Mouse (Mus musculus): ENCODE data around the gene Akt1. TPM values are rescaled to one million over a fixed set of nuclear protein-coding genes. Genes with fewer than 3 reads are reported as not detected.

The Akt1 gene
- polyA plus RNA-seq, 1 experiment from 2014 or later, result 26.7 TPM

GRCm38 (mm10) chr12:112617184-112617583, 57.5 kb downstream of the Akt1 start:
- 45% methylated on average over 11 of the region's 11 CpGs for WGBS (ENCODE audit: insufficient replicate concordance)
- peak; percentile 7 for ATAC-seq
- peaks cover 6% of the 10 kb centered on the region; the same call in 1 of the 2 replicates for H3K36me3 ChIP-seq (replicated peaks; ENCODE audit: insufficient read depth, low read length)
- H3K4me1 ChIP-seq (ENCODE audit: insufficient read depth), result peaks cover 32% of the 10 kb centered on the region
- peak; percentile 62 for DNase-seq
- H3K9me3 ChIP-seq (ENCODE audit: low read length), result no peaks in the 10 kb centered on the region
- no peaks in the 10 kb centered on the region for H3K27me3 ChIP-seq (ENCODE audit: insufficient read depth, low read length)
- H3K4me3 ChIP-seq (ENCODE audit: low read depth, low read length), result no peak overlapping the region
- TF ChIP-seq EP300 (IDR thresholded peaks at IDR 0.05; ENCODE audit: low read depth), result no peak
- TF ChIP-seq CTCF (IDR thresholded peaks at IDR 0.05; ENCODE audit: low read depth), result 0 out of 2 replicates have a peak, but pooled peaks have one; percentile 12
- H3K4me2 ChIP-seq (ENCODE audit: low read depth, low read length), result peak overlapping the region; percentile 5; the same call in 1 of the 2 replicates
- H3K9ac ChIP-seq (replicated peaks), result no peak overlapping the region
- H3K27ac ChIP-seq (ENCODE audit: low read depth), result peak overlapping the region; percentile 72

GRCm38 (mm10) chr12:112616668-112617067, 58.0 kb downstream of the Akt1 start:
- DNase-seq (no peak), ATAC-seq (no peak)
- Histone ChIP-seq H3K9me3 (ENCODE audit: low read length) (no peaks in the 10 kb centered on the region), H3K36me3 (replicated peaks; ENCODE audit: insufficient read depth, low read length) (peaks cover 10% of the 10 kb centered on the region; the same call in 1 of the 2 replicates), H3K9ac (replicated peaks) (no peak overlapping the region), H3K27ac (ENCODE audit: low read depth) (peak overlapping the region; percentile 72), H3K4me1 (ENCODE audit: insufficient read depth) (peaks cover 28% of the 10 kb centered on the region), H3K4me2 (ENCODE audit: low read depth, low read length) (peak overlapping the region; percentile 5; the same call in 1 of the 2 replicates), H3K27me3 (ENCODE audit: insufficient read depth, low read length) (no peaks in the 10 kb centered on the region), H3K4me3 (ENCODE audit: low read depth, low read length) (no peak overlapping the region)
- WGBS (ENCODE audit: insufficient replicate concordance), result 53% methylated on average over 9 of the region's 9 CpGs
- TF ChIP-seq EP300 (IDR thresholded peaks at IDR 0.05; ENCODE audit: low read depth), result no peak
- no peak for TF ChIP-seq CTCF (IDR thresholded peaks at IDR 0.05; ENCODE audit: low read depth)

GRCm38 (mm10) chr12:112609031-112609430, 65.7 kb downstream of the Akt1 start:
- Histone ChIP-seq H3K4me2 (ENCODE audit: low read depth, low read length) (no peak overlapping the region), H3K36me3 (replicated peaks; ENCODE audit: insufficient read depth, low read length) (peaks cover 31% of the 10 kb centered on the region), H3K27me3 (ENCODE audit: insufficient read depth, low read length) (no peaks in the 10 kb centered on the region), H3K9me3 (ENCODE audit: low read length) (no peaks in the 10 kb centered on the region), H3K9ac (replicated peaks) (no peak overlapping the region), H3K4me1 (ENCODE audit: insufficient read depth) (no peaks in the 10 kb centered on the region), H3K4me3 (ENCODE audit: low read depth, low read length) (no peak overlapping the region), H3K27ac (ENCODE audit: low read depth) (no peak overlapping the region)
- DNase-seq (no peak), ATAC-seq (no peak)
- WGBS (ENCODE audit: insufficient replicate concordance), result 80% methylated on average over 10 of the region's 10 CpGs
- TF ChIP-seq EP300 (IDR thresholded peaks at IDR 0.05; ENCODE audit: low read depth) (no peak), CTCF (IDR thresholded peaks at IDR 0.05; ENCODE audit: low read depth) (no peak)

GRCm38 (mm10) chr12:112606998-112607397, 67.7 kb downstream of the Akt1 start:
- DNase-seq (no peak), ATAC-seq (no peak)
- WGBS (ENCODE audit: insufficient replicate concordance), result 75% methylated on average over 6 of the region's 6 CpGs
- TF ChIP-seq EP300 (IDR thresholded peaks at IDR 0.05; ENCODE audit: low read depth) (no peak), CTCF (IDR thresholded peaks at IDR 0.05; ENCODE audit: low read depth) (no peak)
- Histone ChIP-seq H3K27me3 (ENCODE audit: insufficient read depth, low read length) (no peaks in the 10 kb centered on the region), H3K27ac (ENCODE audit: low read depth) (no peak overlapping the region), H3K4me3 (ENCODE audit: low read depth, low read length) (no peak overlapping the region), H3K36me3 (replicated peaks; ENCODE audit: insufficient read depth, low read length) (peaks cover 26% of the 10 kb centered on the region), H3K9me3 (ENCODE audit: low read length) (no peaks in the 10 kb centered on the region), H3K9ac (replicated peaks) (no peak overlapping the region), H3K4me1 (ENCODE audit: insufficient read depth) (no peaks in the 10 kb centered on the region), H3K4me2 (ENCODE audit: low read depth, low read length) (no peak overlapping the region)

GRCm38 (mm10) chr12:112605766-112606165, 68.9 kb downstream of the Akt1 start:
- Histone ChIP-seq H3K9me3 (ENCODE audit: low read length) (no peaks in the 10 kb centered on the region), H3K4me2 (ENCODE audit: low read depth, low read length) (no peak overlapping the region), H3K27me3 (ENCODE audit: insufficient read depth, low read length) (no peaks in the 10 kb centered on the region), H3K9ac (replicated peaks) (no peak overlapping the region), H3K36me3 (replicated peaks; ENCODE audit: insufficient read depth, low read length) (peaks cover 20% of the 10 kb centered on the region), H3K4me1 (ENCODE audit: insufficient read depth) (no peaks in the 10 kb centered on the region), H3K27ac (ENCODE audit: low read depth) (no peak overlapping the region), H3K4me3 (ENCODE audit: low read depth, low read length) (no peak overlapping the region)
- TF ChIP-seq CTCF (IDR thresholded peaks at IDR 0.05; ENCODE audit: low read depth) (peak; percentile 95), EP300 (IDR thresholded peaks at IDR 0.05; ENCODE audit: low read depth) (no peak)
- ATAC-seq, result peak; percentile 77
- DNase-seq, result peak; percentile 83
- 33% methylated on average over 6 of the region's 6 CpGs for WGBS (ENCODE audit: insufficient replicate concordance)

- peak; percentile 61 for TF ChIP-seq CTCF (IDR thresholded peaks at IDR 0.05; ENCODE audit: low read depth)
- no peak for TF ChIP-seq EP300 (IDR thresholded peaks at IDR 0.05; ENCODE audit: low read depth)
Measured at GRCm38 (mm10) chr12:112604709-112605649, 69.7 kb downstream of the Akt1 start.

More at GRCm38 (mm10) chr12:112604709-112605649, 69.7 kb downstream of the Akt1 start:
- no peak overlapping the region for H3K9ac ChIP-seq (replicated peaks)
- peaks cover 20% of the 10 kb centered on the region for H3K36me3 ChIP-seq (replicated peaks; ENCODE audit: insufficient read depth, low read length)
- DNase-seq (peak; percentile 57), ATAC-seq (peak; percentile 60)
- no peak overlapping the region for H3K4me3 ChIP-seq (ENCODE audit: low read depth, low read length)
- no peak overlapping the region for H3K4me2 ChIP-seq (ENCODE audit: low read depth, low read length)
- no peaks in the 10 kb centered on the region for H3K27me3 ChIP-seq (ENCODE audit: insufficient read depth, low read length)
- H3K4me1 ChIP-seq (ENCODE audit: insufficient read depth), result no peaks in the 10 kb centered on the region
- no peak overlapping the region for H3K27ac ChIP-seq (ENCODE audit: low read depth)
- no peaks in the 10 kb centered on the region for H3K9me3 ChIP-seq (ENCODE audit: low read length)
- 65% methylated on average over 20 of the region's 20 CpGs for WGBS (ENCODE audit: insufficient replicate concordance)

Data from liver, postnatal 0 days (tissue).